Mouse (Mus musculus): ENCODE results near the gene Macrod2.

Macrod2 gene

GRCm38 (mm10) chr2:141920377-141920992 is 1525.4 kb downstream of the Macrod2 start:
- CTCF ChIA-PET, result no interaction called here

GRCm38 (mm10) chr2:141935130-141935529 is 1540.0 kb downstream of the Macrod2 start:
- POLR2A ChIA-PET, result no interaction called here
- CTCF ChIA-PET, result no interaction called here

More at GRCm38 (mm10) chr2:141920377-141920992, 1525.4 kb downstream of the Macrod2 start:
- POLR2A ChIA-PET, result interaction anchor here in 1 of 4 experiments (0.6 kb wide), 1 partner anchor 218 kb away, joined by 3 read pairs; no protein-coding TSS in a partner anchor

GRCm38 (mm10) chr2:141954795-141955194 is 1559.7 kb downstream of the Macrod2 start:
- ChIA-PET CTCF (no interaction called here), POLR2A (no interaction called here)

GRCm38 (mm10) chr2:141955197-141955596 is 1560.1 kb downstream of the Macrod2 start:
- CTCF ChIA-PET, result no interaction called here
- POLR2A ChIA-PET, result no interaction called here

GRCm38 (mm10) chr2:141962868-141963267 is 1567.8 kb downstream of the Macrod2 start:
- ChIA-PET CTCF (no interaction called here), POLR2A (no interaction called here)

- POLR2A ChIA-PET, result no interaction called here
- CTCF ChIA-PET, result no interaction called here
Measured at GRCm38 (mm10) chr2:141983664-141984395, 1588.7 kb downstream of the Macrod2 start.

GRCm38 (mm10) chr2:141998901-141999300 is 1603.8 kb downstream of the Macrod2 start:
- ChIA-PET CTCF (interaction anchor here in 3 of 4 experiments (0.6 to 0.7 kb wide), 3 partner anchors 10 to 1475 kb away, joined by 3 to 4 read pairs (median 4); no protein-coding TSS in a partner anchor), POLR2A (no interaction called here)

- CTCF ChIA-PET, result no interaction called here
- POLR2A ChIA-PET, result no interaction called here
Measured at GRCm38 (mm10) chr2:142024534-142025155, 1629.5 kb downstream of the Macrod2 start.

- ChIA-PET CTCF (no interaction called here), POLR2A (no interaction called here)
Measured at GRCm38 (mm10) chr2:142026721-142027120, 1631.6 kb downstream of the Macrod2 start.

GRCm38 (mm10) chr2:142030756-142031646 is 1635.9 kb downstream of the Macrod2 start:
- ChIA-PET CTCF (no interaction called here), POLR2A (no interaction called here)

- CTCF ChIA-PET, result no interaction called here
Measured at GRCm38 (mm10) chr2:142055576-142055975, 1660.5 kb downstream of the Macrod2 start.

GRCm38 (mm10) chr2:142057889-142058750 is 1663.0 kb downstream of the Macrod2 start:
- POLR2A ChIA-PET, result no interaction called here
- CTCF ChIA-PET, result no interaction called here

More at GRCm38 (mm10) chr2:142055576-142055975, 1660.5 kb downstream of the Macrod2 start:
- POLR2A ChIA-PET, result no interaction called here

- ChIA-PET POLR2A (no interaction called here), CTCF (no interaction called here)
Measured at GRCm38 (mm10) chr2:142058751-142059090, 1663.6 kb downstream of the Macrod2 start.

GRCm38 (mm10) chr2:142108947-142109346 is 1713.8 kb downstream of the Macrod2 start:
- ChIA-PET CTCF (interaction anchor here in 1 of 4 experiments (0.6 kb wide), 1 partner anchor 14 kb away, joined by 4 read pairs; no protein-coding TSS in a partner anchor), POLR2A (no interaction called here)

GRCm38 (mm10) chr2:142116623-142117022 is 1721.5 kb downstream of the Macrod2 start:
- ChIA-PET POLR2A (no interaction called here), CTCF (no interaction called here)

- ChIA-PET POLR2A (no interaction called here), CTCF (no interaction called here)
Measured at GRCm38 (mm10) chr2:142128109-142128508, 1733.0 kb downstream of the Macrod2 start.

GRCm38 (mm10) chr2:142129166-142129565 is 1734.1 kb downstream of the Macrod2 start:
- CTCF ChIA-PET, result no interaction called here
- POLR2A ChIA-PET, result no interaction called here

- POLR2A ChIA-PET, result no interaction called here
- CTCF ChIA-PET, result no interaction called here
Measured at GRCm38 (mm10) chr2:142149310-142149709, 1754.2 kb downstream of the Macrod2 start.

Data from embryonic stem cell, embryonic (primary cell).